Mouse (Mus musculus) lung, embryonic 15.5 days (tissue): ENCODE results near the gene Selenop. TPM values are rescaled to one million over a fixed set of nuclear protein-coding genes. Genes with fewer than 3 reads are reported as not detected.
A peak's percentile ranks its signal among the peaks of the same experiment; 100 is the strongest.

Experiments used
- ATAC-seq: fragments of 200-750 bp; cut with Nextera tagmentation; 2 replicates; pipeline ENCODE4 v1.8.0; 2017; ENCODE audit warnings: moderate number of reproducible peaks, borderline replicate concordance; ENCODE audit not compliant: low FRiP score, low TSS enrichment; ENCODE audit errors: extremely low read depth
- H3K27ac ChIP-seq: fragments of 300-500 bp; sonication (generic); 2 replicates; pipeline ENCODE4 v1.5.1; 2015; ENCODE audit warnings: moderate library complexity, mild to moderate bottlenecking, inconsistent platforms
- H3K27me3 ChIP-seq: fragments of 300-500 bp; sonication (generic); 2 replicates; pipeline ENCODE4 v1.6.1; 2015; ENCODE audit warnings: inconsistent platforms
- H3K36me3 ChIP-seq: fragments of 300-500 bp; sonication (generic); 2 replicates; pipeline ENCODE4 v1.6.1; 2015; ENCODE audit warnings: inconsistent platforms
- H3K4me1 ChIP-seq: fragments of 300-500 bp; sonication (generic); 2 replicates; pipeline ENCODE4 v1.6.1; 2015; ENCODE audit warnings: inconsistent platforms
- H3K4me2 ChIP-seq: fragments of 300-500 bp; sonication (generic); 2 replicates; pipeline ENCODE4 v1.6.1; 2015; ENCODE audit warnings: inconsistent platforms, mild to moderate bottlenecking, moderate library complexity
- H3K4me3 ChIP-seq: fragments of 300-500 bp; sonication (generic); 2 replicates; pipeline ENCODE4 v1.5.1; 2015; ENCODE audit warnings: mild to moderate bottlenecking, inconsistent platforms
- H3K9ac ChIP-seq: fragments of 300-500 bp; sonication (generic); 2 replicates; pipeline ENCODE4 v1.6.1; 2015; ENCODE audit warnings: inconsistent platforms
- H3K9me3 ChIP-seq: fragments of 300-500 bp; sonication (generic); 2 replicates; pipeline ENCODE4 v1.6.1; 2016; ENCODE audit warnings: inconsistent platforms
- WGBS: fragments of 180-500 bp; shearing (Covaris S2); methylation state at CpG from one replicate; pipeline ENCODE4 v1.1.7; 2015; 5-methylcytosine and 5-hydroxymethylcytosine counted together
- polyA plus RNA-seq: library from polyadenylated mRNA; unstranded; fragments of >200 nt; fragmentation: Nextera tagmentation; extraction: Ambion mirVana; gene quantifications from 2 replicates; pipeline ENCODE4 v1.2.1, GENCODE M21; 2015

Selenop gene
- polyA plus RNA-seq, 1 experiment from 2014 or later, result 123 TPM

- 55% methylated on average over 2 of the region's 2 CpGs for WGBS
- Histone ChIP-seq H3K4me3 (no peak overlapping the region), H3K9ac (no peak overlapping the region), H3K9me3 (no peaks in the 10 kb centered on the region), H3K27ac (peak overlapping the region; percentile 74), H3K36me3 (no peaks in the 10 kb centered on the region), H3K4me1 (peaks cover 23% of the 10 kb centered on the region), H3K4me2 (no peak overlapping the region), H3K27me3 (no peaks in the 10 kb centered on the region)
- ATAC-seq, result no peak
These were observed 17.7 kb upstream of the Selenop start for GRCm38 (mm10) chr15:3250620-3251019.

GRCm38 (mm10) chr15:3251031-3251717 lies 17.2 kb upstream of the Selenop start:
- Histone ChIP-seq H3K9me3 (no peaks in the 10 kb centered on the region), H3K4me2 (no peak overlapping the region), H3K4me1 (peaks cover 23% of the 10 kb centered on the region), H3K36me3 (no peaks in the 10 kb centered on the region), H3K9ac (no peak overlapping the region), H3K4me3 (no peak overlapping the region), H3K27ac (peak overlapping the region; percentile 74), H3K27me3 (no peaks in the 10 kb centered on the region)
- 35% methylated on average over 3 of the region's 3 CpGs for WGBS
- ATAC-seq, result peak; percentile 80; the same call in 1 of the 2 replicates

- H3K9me3 ChIP-seq, result no peaks in the 10 kb centered on the region
- H3K4me1 ChIP-seq, result peaks cover 23% of the 10 kb centered on the region
- no peak overlapping the region for H3K4me3 ChIP-seq
- no peaks in the 10 kb centered on the region for H3K27me3 ChIP-seq
- H3K9ac ChIP-seq, result no peak overlapping the region
- H3K27ac ChIP-seq, result peak overlapping the region; percentile 74
- H3K36me3 ChIP-seq, result no peaks in the 10 kb centered on the region
- ATAC-seq, result no peak
- H3K4me2 ChIP-seq, result no peak overlapping the region
These were observed 16.7 kb upstream of the Selenop start for GRCm38 (mm10) chr15:3251718-3252067.

- Histone ChIP-seq H3K27me3 (no peaks in the 10 kb centered on the region), H3K4me1 (no peaks in the 10 kb centered on the region), H3K9me3 (no peaks in the 10 kb centered on the region), H3K36me3 (no peaks in the 10 kb centered on the region), H3K4me2 (no peak overlapping the region), H3K4me3 (no peak overlapping the region), H3K9ac (no peak overlapping the region), H3K27ac (no peak overlapping the region)
- no peak for ATAC-seq
- WGBS, result 75% methylated on average over 1 of the region's 1 CpGs
These were observed 9.3 kb upstream of the Selenop start for GRCm38 (mm10) chr15:3259025-3259424.

GRCm38 (mm10) chr15:3260309-3260708 lies 8.0 kb upstream of the Selenop start:
- Histone ChIP-seq H3K27ac (no peak overlapping the region), H3K36me3 (no peaks in the 10 kb centered on the region), H3K27me3 (no peaks in the 10 kb centered on the region), H3K4me3 (no peak overlapping the region), H3K4me1 (no peaks in the 10 kb centered on the region), H3K9ac (no peak overlapping the region), H3K4me2 (no peak overlapping the region), H3K9me3 (no peaks in the 10 kb centered on the region)
- no peak for ATAC-seq
- 72% methylated on average over 4 of the region's 4 CpGs for WGBS

GRCm38 (mm10) chr15:3262883-3263282 lies 5.5 kb upstream of the Selenop start:
- no peak overlapping the region for H3K4me3 ChIP-seq
- 63% methylated on average over 3 of the region's 3 CpGs for WGBS
- no peak overlapping the region for H3K27ac ChIP-seq

GRCm38 (mm10) chr15:3264293-3264692 lies 4.1 kb upstream of the Selenop start:
- Histone ChIP-seq H3K4me2 (no peak overlapping the region), H3K9ac (no peak overlapping the region), H3K9me3 (no peaks in the 10 kb centered on the region), H3K4me3 (no peak overlapping the region), H3K36me3 (no peaks in the 10 kb centered on the region), H3K27ac (no peak overlapping the region), H3K4me1 (peaks cover 3% of the 10 kb centered on the region; the same call in 1 of the 2 replicates), H3K27me3 (no peaks in the 10 kb centered on the region)
- WGBS, result 89% methylated on average over 4 of the region's 4 CpGs
- ATAC-seq, result no peak

More at GRCm38 (mm10) chr15:3262883-3263282, 5.5 kb upstream of the Selenop start:
- Histone ChIP-seq H3K9ac (no peak overlapping the region), H3K36me3 (no peaks in the 10 kb centered on the region), H3K9me3 (no peaks in the 10 kb centered on the region), H3K27me3 (no peaks in the 10 kb centered on the region), H3K4me1 (no peaks in the 10 kb centered on the region), H3K4me2 (no peak overlapping the region)
- no peak for ATAC-seq

- Histone ChIP-seq H3K4me2 (no peak overlapping the region), H3K4me3 (no peak overlapping the region), H3K9ac (no peak overlapping the region), H3K36me3 (no peaks in the 10 kb centered on the region), H3K27me3 (no peaks in the 10 kb centered on the region), H3K4me1 (peaks cover 8% of the 10 kb centered on the region), H3K9me3 (no peaks in the 10 kb centered on the region), H3K27ac (no peak overlapping the region)
- WGBS, result 73% methylated on average over 1 of the region's 1 CpGs
- ATAC-seq, result no peak
These were observed 3.5 kb upstream of the Selenop start for GRCm38 (mm10) chr15:3264828-3265227.

- 54% methylated on average over 4 of the region's 4 CpGs for WGBS
- Histone ChIP-seq H3K4me3 (no peak overlapping the region), H3K27me3 (no peaks in the 10 kb centered on the region), H3K27ac (0 out of 2 replicates have a peak overlapping the region, but pooled peaks have one; percentile 87), H3K9me3 (no peaks in the 10 kb centered on the region), H3K4me2 (no peak overlapping the region), H3K9ac (no peak overlapping the region), H3K36me3 (no peaks in the 10 kb centered on the region), H3K4me1 (peaks cover 12% of the 10 kb centered on the region)
- 0 out of 2 replicates have a peak, but pooled peaks have one; percentile 40 for ATAC-seq
These were observed 1.1 kb downstream of the Selenop start for GRCm38 (mm10) chr15:3269496-3269895.

GRCm38 (mm10) chr15:3269996-3270645 lies 1.8 kb downstream of the Selenop start:
- H3K4me1 ChIP-seq, result peaks cover 12% of the 10 kb centered on the region
- no peak overlapping the region for H3K9ac ChIP-seq
- H3K9me3 ChIP-seq, result no peaks in the 10 kb centered on the region
- H3K36me3 ChIP-seq, result no peaks in the 10 kb centered on the region
- whole genome bisulfite sequencing, result 39% methylated on average over 6 of the region's 6 CpGs
- 0 out of 2 replicates have a peak, but pooled peaks have one; percentile 24 for ATAC-seq
- peak overlapping the region; percentile 54 for H3K4me2 ChIP-seq
- H3K27me3 ChIP-seq, result no peaks in the 10 kb centered on the region
- peak overlapping the region; percentile 87 for H3K27ac ChIP-seq
- H3K4me3 ChIP-seq, result peak overlapping the region; percentile 40

- Histone ChIP-seq H3K4me1 (peaks cover 12% of the 10 kb centered on the region), H3K4me3 (peak overlapping the region; percentile 40), H3K36me3 (peaks cover 2% of the 10 kb centered on the region; the same call in 1 of the 2 replicates), H3K9me3 (no peaks in the 10 kb centered on the region), H3K27me3 (no peaks in the 10 kb centered on the region), H3K27ac (peak overlapping the region; percentile 87), H3K9ac (peak overlapping the region; percentile 39; the same call in 1 of the 2 replicates), H3K4me2 (peak overlapping the region; percentile 54)
- peak; percentile 82 for ATAC-seq
- WGBS, result 3% methylated on average over 12 of the region's 12 CpGs
These were observed 2.3 kb downstream of the Selenop start for GRCm38 (mm10) chr15:3270646-3271077.

GRCm38 (mm10) chr15:3271216-3271615 lies 2.9 kb downstream of the Selenop start:
- Histone ChIP-seq H3K4me2 (peak overlapping the region; percentile 54), H3K9me3 (no peaks in the 10 kb centered on the region), H3K4me3 (peak overlapping the region; percentile 40), H3K27me3 (no peaks in the 10 kb centered on the region), H3K4me1 (peaks cover 12% of the 10 kb centered on the region), H3K9ac (no peak overlapping the region), H3K27ac (0 out of 2 replicates have a peak overlapping the region, but pooled peaks have one; percentile 36), H3K36me3 (peaks cover 6% of the 10 kb centered on the region; the same call in 1 of the 2 replicates)
- ATAC-seq, result 0 out of 2 replicates have a peak, but pooled peaks have one; percentile 33
- WGBS, result 35% methylated on average over 6 of the region's 6 CpGs
